Mouse (Mus musculus) right cerebral cortex, postnatal 36 days (tissue): ENCODE results near the gene Flvcr2.
A peak's percentile ranks its signal among the peaks of the same experiment; 100 is the strongest.
"Not testable (repeated sequence)": the region's sequence is repeated elsewhere in the genome, so short reads cannot be mapped to it uniquely, and the experiment has no call there.

Experiments
- DNase-seq, 2 experiments: peaks; one replicate each; pipeline ENCODE4 v3.0.0; 2022; ENCODE audit warnings: low spot score in 2 of 2, mixed read lengths in 1 of 2

The Flvcr2 gene

DNA sequence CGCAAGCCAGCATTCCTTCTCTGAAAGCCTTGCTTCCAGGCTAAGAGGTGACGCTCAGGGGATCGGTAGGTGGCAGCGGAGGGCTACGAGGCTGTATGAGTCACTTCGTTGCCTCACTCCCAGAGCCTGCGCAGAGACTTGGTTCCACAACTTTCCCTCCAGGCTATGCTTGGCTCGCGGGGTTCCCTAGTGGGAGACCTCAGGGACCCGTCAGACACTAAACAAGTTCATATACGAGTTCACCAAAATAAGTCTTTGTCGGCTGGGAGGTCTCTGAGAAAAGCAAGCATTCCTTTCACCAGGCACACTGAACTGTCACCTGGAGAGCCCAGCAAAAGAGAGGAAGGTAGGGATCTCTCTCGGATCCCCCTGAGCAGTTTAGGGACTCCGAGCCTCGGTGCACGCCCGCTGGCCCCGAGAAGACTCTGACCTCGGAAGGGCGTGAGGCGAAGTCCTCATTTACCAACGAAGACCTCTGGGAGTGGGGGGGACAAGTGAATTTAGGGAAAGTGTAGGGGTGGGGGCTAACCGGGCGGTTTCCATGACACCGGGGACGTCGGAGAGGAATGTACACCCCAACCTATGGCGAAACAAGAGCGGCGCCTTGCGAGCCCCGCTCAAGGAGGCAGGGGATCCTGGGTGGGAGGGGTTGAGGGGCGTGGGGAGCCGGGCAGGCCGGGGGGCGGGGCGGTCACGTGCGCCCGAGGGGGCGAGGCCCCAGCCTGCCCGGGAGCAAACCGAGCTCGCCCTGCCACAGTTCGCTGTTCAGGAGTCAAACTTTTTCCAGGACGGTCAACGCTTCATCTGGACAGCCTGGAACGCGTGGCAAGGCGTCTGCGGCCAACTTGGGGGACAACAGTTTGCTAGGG lies at the start of gene Flvcr2:
Gene Flvcr2 (plus strand): TSS at position 713 of the 869 bp plus-strand sequence.
- peak; percentile 30 to 59 for DNase-seq

DNA sequence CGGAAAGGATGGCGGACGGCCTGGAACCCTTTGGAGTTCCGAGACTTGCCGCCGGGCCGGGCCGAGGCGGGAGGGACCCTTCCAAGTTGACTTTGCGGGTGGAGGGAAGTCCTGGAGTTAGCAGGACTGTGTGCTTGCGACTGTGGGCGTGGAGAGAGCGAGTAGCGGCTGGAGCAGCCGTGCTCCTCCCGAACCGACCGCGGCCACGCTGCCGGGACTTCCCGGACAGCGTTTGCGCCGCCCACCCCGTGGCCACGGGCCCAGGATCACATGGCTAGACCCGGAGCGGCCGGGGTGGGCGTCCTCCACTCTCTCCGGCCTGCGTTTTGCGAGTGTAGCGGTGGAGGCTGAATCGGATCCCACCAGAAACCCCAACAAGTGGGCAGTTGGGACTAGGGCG lies 48.2 kb upstream of the Flvcr2 start:
- DNase-seq: not testable (repeated sequence)

DNA sequence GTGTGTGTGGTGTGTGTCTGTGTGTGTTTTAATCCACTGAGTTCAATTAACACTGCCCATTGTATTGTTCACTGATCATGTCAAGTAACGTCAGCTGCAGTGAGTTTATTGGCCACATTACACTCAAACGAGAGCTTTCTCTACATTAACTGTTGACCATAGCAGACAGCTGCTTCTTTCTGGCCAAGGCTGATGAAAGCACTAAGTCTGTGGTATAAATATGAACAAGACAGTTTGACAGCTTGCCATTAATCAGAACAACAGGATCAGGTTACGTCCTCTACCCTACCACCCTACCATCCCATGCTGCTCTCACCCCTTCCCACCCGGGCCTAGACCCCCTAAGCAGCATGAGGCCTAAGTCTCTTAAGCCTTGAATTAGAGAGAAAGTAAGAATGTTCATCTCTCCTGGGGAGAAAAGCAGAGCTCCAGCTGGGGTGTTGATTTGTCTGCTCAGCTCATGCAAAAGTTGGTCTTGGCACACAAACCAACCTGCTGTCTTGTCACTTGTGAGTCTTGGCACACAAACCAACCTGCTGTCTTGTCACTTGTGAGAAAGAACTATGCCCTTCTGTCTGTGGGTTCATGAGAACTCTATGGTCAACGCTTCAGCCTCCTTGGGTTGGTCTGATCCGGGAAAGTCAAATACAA lies 46.0 kb upstream of the Flvcr2 start:
- DNase-seq: no peak

DNA sequence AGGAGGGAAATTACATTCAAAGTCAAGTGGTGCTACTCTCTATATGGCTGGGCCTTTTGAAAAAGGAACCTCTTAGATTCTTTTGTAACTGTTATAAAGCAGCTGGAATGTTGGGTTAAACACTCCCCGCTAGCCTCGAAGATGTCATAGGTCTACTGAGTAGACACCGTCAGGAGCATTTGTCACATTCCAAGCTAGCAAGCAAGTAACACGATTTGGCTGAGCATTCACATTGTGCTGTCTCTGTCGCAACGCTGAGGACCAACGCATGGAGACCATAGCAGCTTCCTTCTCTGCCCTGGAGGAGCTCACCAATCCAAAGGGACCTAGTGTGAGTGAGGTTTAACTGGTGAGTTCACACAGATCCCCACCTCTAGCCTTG lies 45.5 kb upstream of the Flvcr2 start:
- DNase-seq: no peak

DNA sequence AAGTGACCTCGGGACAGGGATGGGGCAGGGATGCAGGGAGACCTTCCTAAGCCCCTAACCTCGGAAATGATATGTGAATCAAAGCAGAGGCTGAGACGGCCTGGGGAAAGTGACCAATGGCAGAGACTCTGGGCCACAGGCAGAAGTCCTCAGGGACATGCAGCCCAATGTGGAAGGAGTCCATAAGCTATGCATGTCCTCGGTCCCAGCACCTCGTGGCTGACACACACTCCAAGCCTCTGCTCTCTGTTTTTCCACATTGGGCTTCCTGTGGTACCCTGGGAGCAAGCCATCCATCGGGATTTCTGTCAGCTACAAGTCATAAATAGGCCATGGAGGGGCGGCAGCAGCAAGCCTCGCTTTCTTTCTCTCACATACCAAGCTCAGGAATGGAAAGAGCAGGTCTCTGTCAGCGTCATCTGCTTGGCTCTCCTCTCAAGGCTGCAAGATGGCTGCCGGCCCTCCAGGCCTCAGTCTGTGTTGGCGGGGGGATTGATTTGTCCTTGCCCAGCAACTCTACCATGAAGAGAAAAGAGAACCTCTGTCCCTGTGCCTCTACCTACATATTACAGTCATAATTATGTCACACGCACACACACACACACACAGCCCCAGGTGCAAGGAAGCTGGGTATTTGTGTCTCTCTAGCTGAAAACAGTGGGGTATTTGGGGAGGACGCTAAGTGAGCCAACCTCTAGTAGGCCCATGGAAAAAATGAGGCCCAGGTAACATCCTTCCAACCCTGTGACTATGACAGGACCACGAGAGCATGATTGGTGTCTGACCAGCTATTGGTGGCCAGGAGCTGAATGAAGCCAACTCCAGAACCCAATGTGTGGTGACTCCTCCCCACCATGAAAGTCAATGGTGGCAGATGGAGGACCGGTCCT lies 43.9 kb upstream of the Flvcr2 start:
- no peak for DNase-seq

DNA sequence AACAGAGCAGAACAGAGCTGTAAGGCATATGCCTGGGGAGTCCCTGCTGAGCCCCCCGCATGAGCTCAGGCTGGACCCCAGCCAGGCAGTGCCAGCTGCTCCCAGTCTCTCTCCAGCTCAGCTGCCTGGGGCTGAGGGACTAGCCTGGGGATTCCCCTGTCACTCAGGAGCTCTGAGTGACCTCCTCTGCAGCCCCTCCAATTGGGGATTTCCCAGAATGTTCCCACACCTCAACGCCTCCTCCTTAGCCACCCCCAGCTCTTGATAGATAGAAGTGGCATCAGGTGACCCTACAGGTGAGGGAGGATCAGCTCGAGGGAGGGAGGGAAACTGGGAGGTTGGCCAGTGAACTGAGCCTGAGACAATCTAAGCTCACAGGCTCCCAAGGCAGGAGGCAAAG lies 42.8 kb upstream of the Flvcr2 start:
- DNase-seq: no peak

DNA sequence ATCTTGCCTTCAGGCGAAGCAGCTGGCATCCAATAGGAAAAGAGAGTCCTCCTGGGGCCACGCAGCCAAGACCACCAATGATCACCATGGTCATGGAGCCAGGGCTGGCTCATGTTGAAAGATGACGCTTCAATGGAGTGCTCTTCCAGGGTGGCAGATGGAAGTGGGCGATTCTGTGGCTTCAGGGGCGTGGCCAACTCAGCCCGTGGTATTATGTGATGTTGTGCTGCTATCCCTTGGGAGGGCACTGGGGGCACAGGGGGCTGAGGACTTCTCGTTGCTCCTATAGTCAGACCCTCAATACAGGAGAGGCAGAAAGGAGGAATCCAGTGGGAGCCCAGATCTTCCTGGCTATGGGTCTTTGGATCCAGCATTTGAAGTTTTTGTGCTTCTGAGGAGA lies 41.8 kb upstream of the Flvcr2 start:
- DNase-seq: no peak

DNA sequence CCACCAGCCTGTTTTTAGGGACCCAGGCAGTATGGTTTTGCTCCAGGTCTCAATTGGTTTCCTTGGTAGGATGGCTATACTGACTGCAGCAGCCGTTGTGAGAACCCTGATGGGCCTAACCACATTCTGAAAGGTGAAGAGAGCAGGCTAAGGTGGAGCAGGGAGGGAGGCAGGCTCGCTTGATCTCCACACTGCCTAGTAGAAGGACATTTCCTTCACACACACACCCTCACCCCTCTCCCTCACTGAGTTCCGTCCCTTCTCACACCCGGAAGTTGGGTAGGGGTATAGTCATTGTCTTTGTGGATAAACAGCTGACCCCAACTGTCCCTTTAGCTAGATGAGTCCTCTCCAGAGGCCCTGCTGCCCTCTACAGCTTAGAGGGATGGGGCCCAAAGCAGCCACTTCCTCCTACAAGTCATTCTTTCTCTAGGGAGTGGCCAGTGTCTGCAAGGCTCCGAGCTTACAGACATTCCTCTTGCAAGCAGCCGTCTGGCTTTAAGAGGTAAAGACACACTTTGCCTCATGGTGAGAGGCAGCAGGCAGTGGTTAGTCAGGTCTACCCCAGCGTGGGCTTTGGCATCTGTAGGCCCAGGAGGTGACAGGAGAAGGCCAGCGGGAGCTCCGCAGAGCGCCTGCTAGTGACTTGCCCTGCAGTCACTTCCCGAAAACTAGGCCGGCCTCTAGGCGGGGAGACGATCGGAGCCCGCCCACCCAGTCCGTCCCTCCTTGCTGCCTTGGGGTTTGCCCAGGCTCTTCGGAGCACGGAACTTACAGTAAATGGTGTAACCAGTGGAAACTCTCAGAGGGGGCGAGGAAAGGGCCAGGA lies 41.1 kb upstream of the Flvcr2 start:
- DNase-seq: peak in 1 of 2 experiments; percentile 13

DNA sequence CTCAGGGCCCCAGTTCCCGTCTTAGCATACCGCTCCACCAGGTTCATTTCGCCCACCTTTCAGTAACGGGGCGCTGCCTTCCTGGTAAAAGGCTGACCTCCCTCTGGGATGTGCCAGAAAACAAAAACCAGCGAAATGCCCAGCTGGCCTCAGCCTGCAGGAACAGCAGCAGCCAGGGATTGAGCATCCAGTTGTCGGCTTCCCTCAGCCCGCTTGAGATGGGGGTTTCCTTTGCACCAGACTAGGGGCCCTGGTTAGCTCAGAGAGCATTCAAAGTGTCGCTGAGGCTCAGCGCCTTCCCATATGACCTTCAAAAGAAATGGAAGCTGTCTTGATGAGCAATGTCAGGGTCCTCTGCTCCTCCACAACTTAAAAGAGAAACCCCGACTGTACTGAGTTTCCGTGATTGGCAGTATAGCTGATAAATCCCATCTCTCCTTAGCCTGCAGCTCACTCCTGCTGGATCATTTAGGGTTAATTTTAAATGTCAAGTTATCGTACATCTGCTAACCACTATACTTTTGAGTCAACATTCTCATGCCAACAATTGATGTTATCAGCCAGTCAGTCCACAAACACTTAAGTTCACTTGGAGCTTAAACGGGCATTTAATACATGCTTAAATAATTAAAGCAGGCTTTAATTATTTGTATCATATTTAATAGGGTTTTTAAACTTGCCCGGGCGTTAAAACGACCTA lies 40.4 kb upstream of the Flvcr2 start:
- DNase-seq: no peak

DNA sequence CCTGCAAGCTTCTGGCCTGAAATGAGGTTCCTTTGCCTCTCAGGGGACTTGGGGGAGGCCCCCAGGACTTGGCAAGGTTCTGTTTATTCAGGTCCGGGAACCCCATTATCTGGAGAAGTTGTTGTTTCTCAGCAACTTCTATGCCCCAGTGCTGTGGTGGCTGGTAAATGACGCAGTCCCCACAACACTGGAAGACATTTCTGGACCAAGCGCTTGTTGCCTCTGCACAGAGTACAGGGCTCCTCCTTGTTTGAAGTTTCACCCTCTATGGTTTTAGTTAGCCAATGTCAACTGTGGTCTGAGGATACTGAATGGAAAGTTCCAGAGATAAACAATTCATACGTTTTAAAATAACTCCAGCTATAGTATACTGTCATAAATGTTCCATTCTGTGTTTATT lies 39.4 kb upstream of the Flvcr2 start:
- DNase-seq: no peak

DNA sequence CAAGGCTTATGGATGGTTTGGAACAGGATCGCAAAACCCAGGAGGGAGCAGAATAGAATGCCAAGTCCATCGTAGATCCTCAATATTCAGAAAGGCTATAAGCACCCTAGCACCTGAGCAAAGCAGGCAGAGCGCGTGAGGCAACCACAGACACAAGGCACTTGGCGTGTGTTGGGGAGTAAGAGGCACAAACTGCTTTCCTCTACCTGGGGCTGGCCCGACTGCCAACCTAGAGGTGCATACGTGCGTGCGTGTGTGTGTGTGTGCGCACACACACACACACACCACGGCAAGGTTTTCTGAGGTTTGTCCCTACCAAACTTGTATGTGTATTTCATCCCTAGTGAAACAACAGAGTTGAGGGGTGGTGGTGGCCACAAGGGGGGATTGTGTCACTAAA lies 38.9 kb upstream of the Flvcr2 start:
- no peak for DNase-seq

DNA sequence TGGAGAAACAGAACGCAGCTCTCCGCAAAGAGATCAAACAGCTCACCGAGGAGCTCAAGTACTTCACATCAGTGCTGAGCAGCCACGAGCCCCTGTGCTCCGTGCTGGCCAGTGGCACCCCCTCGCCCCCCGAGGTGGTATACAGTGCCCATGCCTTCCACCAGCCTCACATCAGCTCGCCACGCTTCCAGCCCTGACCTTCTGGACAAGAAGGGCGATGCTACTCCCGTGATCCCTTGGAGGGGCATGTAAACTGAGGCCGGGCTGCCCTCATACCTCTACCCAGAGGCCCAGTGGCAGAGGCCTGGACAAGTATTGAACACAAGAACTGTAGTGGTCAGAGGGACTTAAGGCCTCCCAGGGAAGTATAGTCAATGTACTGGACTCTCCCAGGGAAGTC lies 37.8 kb upstream of the Flvcr2 start:
- DNase-seq: no peak

DNA sequence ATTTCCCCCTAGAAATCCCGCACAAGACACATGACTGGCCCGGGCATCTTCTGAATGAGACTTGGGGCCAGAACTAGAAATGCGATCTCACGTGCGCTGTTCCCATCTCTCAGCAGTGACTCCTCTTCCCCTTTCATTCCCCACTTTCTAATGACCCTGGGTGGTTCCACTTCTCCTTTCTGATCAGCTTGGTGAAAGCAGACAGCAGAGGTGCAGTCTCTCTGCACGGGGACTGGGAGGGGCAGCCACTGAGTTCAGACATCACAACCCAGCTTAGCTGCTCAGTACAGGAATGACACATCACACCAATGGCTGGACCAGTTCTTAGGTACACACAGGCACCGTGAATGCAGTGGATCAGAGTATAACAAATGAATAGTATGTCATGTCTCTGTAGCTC lies 35.6 kb upstream of the Flvcr2 start:
- no peak for DNase-seq

DNA sequence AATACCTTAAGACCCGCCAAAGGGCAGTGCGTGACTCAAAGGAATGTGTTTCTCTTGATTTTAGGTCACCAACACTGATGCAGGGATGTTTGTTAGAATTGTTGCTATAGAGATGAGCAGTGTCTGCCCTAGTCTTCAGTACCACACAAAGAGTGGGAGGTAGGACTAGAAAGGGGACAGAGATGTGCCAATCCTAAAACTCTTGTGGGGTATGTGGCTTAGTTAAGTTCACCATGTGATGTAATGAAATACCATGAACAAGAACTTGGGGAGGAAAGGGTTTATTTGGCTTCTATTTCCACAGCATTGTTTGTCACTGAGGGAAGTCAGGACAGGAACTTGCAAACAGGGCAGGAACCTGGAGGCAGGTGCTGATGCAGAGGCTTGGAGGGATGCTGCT lies 33.8 kb upstream of the Flvcr2 start:
- DNase-seq: no peak

DNA sequence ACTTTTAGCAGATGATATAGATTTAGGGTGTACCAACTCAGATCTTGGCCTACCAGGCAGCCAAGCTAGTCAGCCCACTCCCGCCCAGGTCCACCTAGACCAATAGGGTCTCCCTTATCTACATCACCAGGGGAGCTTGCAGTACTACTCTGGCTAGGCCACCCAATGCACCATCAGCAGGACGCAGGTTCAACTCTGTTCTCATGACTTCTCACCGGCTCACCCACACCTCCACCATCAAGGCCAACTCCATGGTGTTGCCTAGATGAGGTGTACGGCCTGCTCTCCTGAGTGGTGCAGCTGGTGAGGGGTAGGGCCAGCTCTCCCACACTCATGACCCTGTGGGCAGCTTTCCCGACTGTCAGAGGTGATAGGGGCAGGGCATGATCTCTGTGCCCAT lies 32.2 kb upstream of the Flvcr2 start:
- DNase-seq: no peak

DNA sequence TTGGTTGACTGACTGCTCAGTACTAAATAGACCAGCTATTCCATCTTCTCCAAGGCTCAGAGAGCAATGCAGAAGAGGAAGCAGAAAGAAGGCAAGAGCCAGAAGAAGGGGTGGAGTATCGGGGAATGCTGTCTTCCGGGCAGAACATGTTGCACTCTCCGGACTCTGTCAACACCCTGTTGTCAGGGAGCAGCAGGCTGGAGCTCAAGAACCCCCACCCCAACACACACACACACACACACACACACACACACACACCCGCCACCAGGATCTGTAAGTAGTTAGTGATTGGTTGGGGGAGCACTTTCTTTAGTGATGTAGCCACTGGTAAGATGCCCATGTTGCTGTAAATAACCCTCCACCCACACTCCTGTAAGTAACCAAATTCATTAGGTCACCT lies 21.0 kb upstream of the Flvcr2 start:
- no peak for DNase-seq

DNA sequence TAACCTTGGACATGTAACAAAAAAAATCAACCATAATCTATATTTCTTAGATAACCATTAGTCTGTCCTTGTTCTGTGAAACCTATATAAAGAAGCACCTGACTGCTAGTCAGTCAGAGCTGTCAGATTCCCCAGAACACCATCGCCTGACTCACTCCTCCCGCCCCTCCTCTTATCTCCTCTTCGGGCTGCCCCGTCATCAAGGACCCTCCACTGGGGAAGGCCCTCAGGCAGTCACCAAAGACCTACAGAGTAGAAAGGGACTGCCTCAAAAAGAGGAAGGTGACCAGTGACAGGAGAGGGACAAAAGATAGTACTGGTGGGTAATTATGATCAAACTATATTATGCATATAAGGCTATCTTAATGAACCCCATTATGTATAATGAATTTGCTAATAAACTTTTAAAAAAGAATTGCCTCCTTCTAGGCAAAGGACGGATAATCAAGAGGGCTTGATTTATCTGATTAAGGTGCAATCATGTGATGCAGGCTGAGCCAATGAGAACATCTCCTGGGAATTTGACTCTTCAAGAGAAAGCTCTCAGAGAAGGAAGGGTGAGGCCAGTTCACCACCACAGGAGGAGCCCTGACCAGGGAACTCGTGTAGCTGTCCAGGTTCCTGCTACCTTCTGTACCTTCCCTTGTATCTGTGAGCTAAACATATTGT lies 19.5 kb upstream of the Flvcr2 start:
- no peak for DNase-seq

DNA sequence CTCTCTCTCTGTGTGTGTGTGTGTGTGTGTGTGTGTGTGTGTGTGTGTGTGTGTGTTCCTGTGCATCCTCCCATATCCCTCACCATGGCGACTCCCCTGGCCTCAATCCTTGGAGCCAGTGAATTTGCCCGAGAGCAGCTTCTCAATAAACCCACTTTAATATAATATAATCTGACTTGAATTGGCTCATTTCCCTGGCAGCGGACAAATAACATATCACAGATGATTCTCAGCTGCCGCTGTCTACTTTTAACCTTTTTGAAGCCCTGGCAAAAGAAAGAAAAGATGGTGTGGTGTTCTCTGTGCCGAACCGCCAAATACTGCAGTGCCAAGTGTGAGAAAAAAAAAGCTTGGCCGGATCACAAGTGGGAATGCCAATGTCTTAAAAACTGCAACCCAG lies 18.2 kb upstream of the Flvcr2 start:
- no peak for DNase-seq

DNA sequence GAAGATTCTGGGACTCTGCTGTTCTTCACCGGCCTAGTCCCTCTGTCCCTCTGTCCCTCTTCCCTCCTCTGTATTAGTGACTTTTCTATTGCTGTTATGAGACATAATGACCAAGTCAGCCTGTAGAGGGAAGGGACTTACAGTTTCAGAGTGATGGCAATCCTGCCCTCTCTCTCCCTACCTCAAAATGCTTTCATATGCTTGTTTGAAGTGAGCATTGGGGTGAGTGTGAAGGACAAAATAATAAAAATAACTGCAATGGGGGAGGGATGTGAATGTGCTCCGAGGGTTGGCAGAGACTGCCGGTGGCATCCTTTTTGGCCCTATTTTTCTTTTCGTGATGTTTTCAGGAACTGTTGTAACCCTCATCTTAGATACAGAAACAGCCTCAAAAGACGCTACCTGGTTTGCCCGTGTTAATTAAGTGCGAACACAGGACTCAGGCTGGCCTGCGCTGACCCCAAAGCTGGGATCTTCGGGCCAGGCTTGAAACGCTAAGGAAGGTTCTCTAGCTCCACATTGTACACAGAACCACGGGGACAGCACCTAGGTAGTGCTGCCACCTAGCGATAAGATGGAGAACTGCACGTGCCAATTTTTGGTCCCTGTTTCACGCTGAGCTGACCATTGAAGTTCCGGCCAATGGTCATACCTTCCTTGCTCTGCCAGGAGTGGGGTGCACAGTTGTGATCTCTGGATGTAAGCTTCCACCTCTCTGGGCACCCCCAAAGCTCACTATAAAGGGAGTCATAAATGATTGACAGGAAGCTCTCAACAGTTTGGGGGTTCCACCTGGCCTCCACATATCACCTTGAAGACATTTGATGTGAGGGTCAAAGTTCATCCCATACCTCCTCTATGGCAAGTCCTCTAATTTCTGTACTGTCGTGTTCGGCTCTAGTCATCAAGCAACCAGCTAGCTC lies 17.1 kb upstream of the Flvcr2 start:
- DNase-seq: no peak
